Mouse (Mus musculus): Measurements from ENCODE around the gene Pde2a. TPM values are rescaled to one million over a fixed set of nuclear protein-coding genes. Genes with fewer than 3 reads are reported as not detected.

The Pde2a gene
- 100 to 1,000 TPM; 347 to 370 TPM for total RNA-seq (2021)
- long read RNA-seq, experiment 1, full-length matches to known transcripts, result 178 of 459 reads
- long read RNA-seq, experiment 1, partial matches to known transcripts, result 233 of 459 reads
- long read RNA-seq, experiment 1, other reads (novel, unspliced or antisense), result 48 of 459 reads
- long read RNA-seq, experiment 2, full-length matches to known transcripts, result 111 of 200 reads
- long read RNA-seq, experiment 2, partial matches to known transcripts, result 60 of 200 reads
- long read RNA-seq, experiment 2, other reads (novel, unspliced or antisense), result 29 of 200 reads

- peak; percentile 79 to 87 for DNase-seq (ENCODE audit: low spot score in 2 of 2)
Observed at GRCm38 (mm10) chr7:101421529-101421928, at the start of gene Pde2a. Gene Pde2a (plus strand): TSS chr7:101421691.

DNA sequence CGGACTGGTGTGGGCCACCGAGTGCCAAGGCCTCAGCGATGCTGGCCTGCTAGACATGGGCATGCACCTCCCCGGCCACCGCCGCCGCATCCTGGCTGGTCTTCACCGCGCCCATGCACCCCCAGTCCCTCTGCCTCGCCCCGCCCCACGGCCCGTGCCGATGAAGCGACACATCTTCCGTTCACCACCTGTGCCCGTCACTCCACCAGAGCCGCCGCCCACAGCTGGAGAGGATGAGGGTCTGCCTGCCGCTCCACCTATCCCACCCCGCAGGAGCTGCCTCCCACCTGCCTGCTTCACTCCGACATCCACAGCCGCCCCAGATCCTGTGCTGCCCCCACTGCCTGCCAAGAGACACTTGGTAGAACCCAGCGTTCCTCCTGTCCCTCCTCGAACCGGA, 48.4 kb upstream of the Pde2a start:
- no peak for DNase-seq (ENCODE audit: low spot score in 2 of 2)

GRCm38 (mm10) chr7:101374155-101374554, 47.3 kb upstream of the Pde2a start:
- peak; percentile 30 to 47 for DNase-seq (ENCODE audit: low spot score in 2 of 2)

GRCm38 (mm10) chr7:101376701-101377340, 44.7 kb upstream of the Pde2a start:
- DNase-seq (ENCODE audit: low spot score in 2 of 2), result no peak

- no peak for DNase-seq (ENCODE audit: low spot score in 2 of 2)
Observed at GRCm38 (mm10) chr7:101377741-101378262, 43.7 kb upstream of the Pde2a start.

GRCm38 (mm10) chr7:101378285-101378684, 43.2 kb upstream of the Pde2a start:
- no peak for DNase-seq (ENCODE audit: low spot score in 2 of 2)

DNA sequence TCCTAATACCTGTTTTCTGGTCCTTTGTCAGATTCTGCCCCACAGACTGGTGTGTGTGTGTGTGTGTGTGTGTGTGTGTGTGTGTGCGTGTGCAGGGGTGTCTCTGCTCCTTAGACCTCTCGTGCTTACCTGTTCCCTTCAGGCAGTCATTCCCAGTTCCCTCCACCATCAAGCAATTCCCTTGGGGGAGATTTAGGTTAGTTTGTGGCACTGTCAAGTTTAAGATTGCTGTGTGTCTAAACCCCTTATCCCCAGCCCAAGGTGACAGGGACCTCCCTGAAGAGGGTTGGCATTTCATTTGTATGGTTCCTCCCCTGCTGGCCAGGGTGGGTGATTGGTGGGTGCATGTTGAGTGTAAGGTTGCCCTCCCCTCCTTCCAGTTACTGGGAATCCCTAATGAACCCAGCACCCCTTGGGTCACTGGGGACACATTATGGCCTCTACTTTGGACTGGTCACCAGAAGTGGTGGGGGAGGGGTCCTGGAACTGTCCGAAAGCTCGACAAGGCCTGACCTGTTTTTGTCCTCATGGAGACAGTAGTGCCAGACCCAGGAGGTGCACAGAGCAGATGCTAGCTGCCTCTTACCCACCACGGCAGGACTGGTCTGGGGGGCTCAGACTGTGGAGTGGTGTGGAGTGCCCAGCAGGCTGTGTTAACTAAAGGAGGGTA, 42.6 kb upstream of the Pde2a start:
- DNase-seq (ENCODE audit: low spot score in 2 of 2), result no peak

GRCm38 (mm10) chr7:101379732-101380131, 41.8 kb upstream of the Pde2a start:
- no peak for DNase-seq (ENCODE audit: low spot score in 2 of 2)

GRCm38 (mm10) chr7:101381512-101381911, 40.0 kb upstream of the Pde2a start:
- no peak for DNase-seq (ENCODE audit: low spot score in 2 of 2)

- no peak for DNase-seq (ENCODE audit: low spot score in 2 of 2)
Observed at GRCm38 (mm10) chr7:101382378-101382777, 39.1 kb upstream of the Pde2a start.

DNA sequence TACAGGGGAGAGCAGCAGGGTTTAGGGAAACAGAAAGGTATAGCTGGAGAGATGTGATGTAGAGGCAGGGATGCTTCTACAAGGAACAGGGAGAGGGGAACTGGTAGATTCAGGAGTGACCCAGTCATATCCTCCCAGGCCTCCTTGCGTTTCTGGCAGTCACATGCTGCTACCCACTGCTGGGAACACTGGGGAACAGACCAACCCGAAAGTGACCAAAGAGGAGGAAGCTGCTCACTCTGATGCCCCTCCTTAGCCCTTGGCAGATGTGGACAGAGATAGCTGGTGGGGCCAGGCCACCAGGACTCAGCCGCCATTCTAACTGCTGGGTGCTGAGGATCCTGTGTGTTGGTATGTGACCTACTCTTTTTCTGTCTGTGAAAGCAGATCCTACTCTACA, 37.7 kb upstream of the Pde2a start:
- no peak for DNase-seq (ENCODE audit: low spot score in 2 of 2)

- no peak for DNase-seq (ENCODE audit: low spot score in 2 of 2)
Observed at GRCm38 (mm10) chr7:101384931-101385330, 36.6 kb upstream of the Pde2a start.

GRCm38 (mm10) chr7:101385331-101385733, 36.2 kb upstream of the Pde2a start:
- no peak for DNase-seq (ENCODE audit: low spot score in 2 of 2)

DNA sequence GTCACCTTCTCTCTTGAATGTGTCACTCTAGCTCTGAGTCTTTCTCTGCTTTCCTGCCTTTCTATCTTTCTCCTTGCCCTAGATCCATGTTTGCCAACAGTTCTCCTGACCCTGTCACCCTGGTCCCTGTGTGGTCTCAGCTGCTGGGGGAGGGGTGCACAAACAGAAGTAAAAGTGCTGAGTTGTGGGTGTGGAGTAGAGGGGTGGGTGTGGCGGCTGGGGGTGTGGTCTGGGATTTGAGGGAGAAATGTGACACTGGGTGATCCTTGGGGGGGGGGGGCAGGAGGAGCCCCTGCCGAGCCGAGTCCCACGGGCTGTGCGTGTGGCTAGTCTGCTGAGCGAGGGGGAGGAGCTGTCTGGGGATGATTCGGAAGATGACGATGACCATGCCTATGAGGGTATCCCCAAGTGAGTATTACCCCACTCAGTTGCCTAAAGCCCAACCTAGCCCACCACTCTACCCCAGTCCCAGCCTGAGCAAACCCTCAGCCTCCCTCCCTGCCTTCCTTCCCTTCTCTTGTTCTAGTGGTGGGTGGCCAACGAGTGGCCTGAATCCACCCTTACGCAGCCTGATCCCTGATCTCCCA, 35.5 kb upstream of the Pde2a start:
- DNase-seq (ENCODE audit: low spot score in 2 of 2), result no peak

GRCm38 (mm10) chr7:101389256-101389655, 32.2 kb upstream of the Pde2a start:
- DNase-seq (ENCODE audit: low spot score in 2 of 2), result no peak

GRCm38 (mm10) chr7:101391909-101392479, 29.5 kb upstream of the Pde2a start:
- DNase-seq (ENCODE audit: low spot score in 2 of 2), result no peak

GRCm38 (mm10) chr7:101393015-101393414, 28.5 kb upstream of the Pde2a start:
- DNase-seq (ENCODE audit: low spot score in 2 of 2), result no peak

- DNase-seq (ENCODE audit: low spot score in 2 of 2), result no peak
Observed at GRCm38 (mm10) chr7:101393694-101394504, 27.6 kb upstream of the Pde2a start.

DNA sequence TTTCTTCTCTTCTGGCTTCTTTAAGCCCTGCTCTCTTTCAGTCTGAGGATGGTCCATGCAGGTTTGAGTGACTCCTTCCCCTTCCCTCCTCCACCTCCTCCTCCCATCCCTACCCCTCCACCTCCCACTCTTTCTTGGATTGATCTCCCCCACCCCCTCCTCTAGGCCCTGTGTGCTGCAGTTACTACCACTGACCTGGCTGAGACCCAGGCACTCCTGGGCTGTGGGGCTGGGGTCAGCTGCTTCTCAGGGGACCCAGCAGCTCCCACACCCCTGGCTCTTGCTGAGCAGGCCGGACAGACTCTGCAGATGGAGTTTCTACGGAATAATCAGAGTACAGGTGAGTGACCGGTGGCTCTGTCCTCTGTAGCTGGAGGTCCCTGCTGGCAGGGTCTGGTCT, 26.9 kb upstream of the Pde2a start:
- no peak for DNase-seq (ENCODE audit: low spot score in 2 of 2)

- no peak for DNase-seq (ENCODE audit: low spot score in 2 of 2)
Observed at GRCm38 (mm10) chr7:101395471-101395870, 26.0 kb upstream of the Pde2a start.

DNA sequence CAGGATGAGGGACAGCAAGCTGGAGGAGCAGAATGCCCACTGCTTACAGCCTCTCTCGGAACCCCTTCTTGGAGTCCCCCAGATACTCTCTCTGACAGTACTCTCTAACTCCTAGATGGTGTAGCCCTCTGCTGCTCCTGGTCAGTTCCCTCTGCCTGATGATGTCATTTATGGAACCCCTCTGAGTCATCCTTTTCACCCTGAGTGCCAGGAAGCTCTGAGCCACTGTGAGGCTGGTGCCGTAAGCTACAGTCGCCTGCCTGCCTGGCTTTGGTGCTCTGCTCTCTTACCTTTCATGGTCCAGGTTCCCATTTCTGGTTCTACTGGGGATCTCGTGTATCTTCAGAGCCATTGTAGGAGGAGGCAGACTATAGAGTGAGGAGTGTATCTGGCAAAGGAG, 24.3 kb upstream of the Pde2a start:
- no peak for DNase-seq (ENCODE audit: low spot score in 2 of 2)
